ENCODE assay signal across 8 mouse cellular contexts in the genomic region with DNA sequence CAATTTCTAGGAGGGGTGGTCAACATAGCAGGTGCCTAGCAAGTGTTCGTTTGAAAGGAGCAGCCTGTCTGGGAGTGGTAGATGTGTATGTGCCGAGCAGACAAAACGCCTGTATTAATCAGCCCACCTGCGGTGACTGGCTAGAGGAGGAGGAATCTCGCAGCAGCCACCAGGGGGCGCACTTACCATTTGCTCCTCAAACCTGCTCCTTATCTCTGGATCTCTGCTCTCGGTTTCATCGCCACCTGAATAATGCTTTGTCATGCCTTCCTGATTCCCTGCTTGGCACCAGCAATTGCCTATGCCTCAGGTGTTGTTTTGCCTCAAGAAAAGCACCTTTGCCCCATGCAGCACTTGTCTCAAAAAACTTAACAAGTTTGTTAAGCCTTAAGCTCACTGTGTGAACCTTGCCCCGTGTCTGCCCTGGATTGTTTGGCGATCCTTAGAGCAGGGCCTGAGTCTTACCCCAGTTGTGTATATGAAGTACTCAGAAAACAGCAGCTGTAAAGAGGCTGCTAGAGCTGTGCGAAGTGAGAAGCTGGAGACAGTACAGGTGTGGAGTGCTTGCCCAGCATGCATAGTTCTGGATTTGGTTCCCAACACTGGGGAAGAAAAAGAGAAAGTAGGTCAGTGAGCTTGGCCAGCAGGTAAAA. TPM values are rescaled to one million over a fixed set of nuclear protein-coding genes. Genes with fewer than 3 reads are reported as not detected.
A peak's percentile ranks its signal among the peaks of the same experiment; 100 is the strongest.
DNase-seq lines count a peak whose midpoint lies in the region; ATAC-seq lines count a peak whose summit lies in the region.

No protein-coding gene starts in this region.

- ATAC-seq in common myeloid progenitor, adult 5-6 weeks (replicated peaks; ENCODE audit: low read depth, poor library complexity, severe bottlenecking) = peak; percentile 89
- peak; percentile 98 for ATAC-seq in megakaryocyte progenitor cell, adult 5-6 weeks (replicated peaks; ENCODE audit: poor library complexity)

- DNase-seq in adipocyte (ENCODE audit: low spot score) = peak; percentile 91
- peak; percentile 92 for DNase-seq in gastrocnemius, postnatal 10 days
- peak; percentile 68 for DNase-seq in hindlimb bud, embryonic 11.5 days (ENCODE audit: extremely low spot score, low read depth, low spot score)
- DNase-seq in left cerebral cortex, adult 9 months (ENCODE audit: low spot score in 2 of 2) = peak; percentile 42 to 80
- DNase-seq in right cerebral cortex, postnatal 14 days = peak; percentile 86
- DNase-seq in urinary bladder, postnatal 25 days (ENCODE audit: low spot score) = peak; percentile 95

RNA-seq across cellular contexts. Expression of gene Spint1, which starts 13.8 kb away (rescaled TPM):
- total RNA-seq in common myeloid progenitor, adult 5-6 weeks (2017) = 0.18 TPM in 1 of 2 replicates, not detected in the other
- under 1 TPM; 0.18 to 0.49 TPM for total RNA-seq in gastrocnemius, postnatal 10 days (2021)
- total RNA-seq in megakaryocyte progenitor cell, adult 5-6 weeks (2015) = 0.20 and 0.44 TPM in 2 replicates
- total RNA-seq in megakaryocyte progenitor cell, adult 5-6 weeks (2017) = 0.14 TPM in 1 of 2 replicates, not detected in the other

RNA-seq across cellular contexts. Expression of gene Rhov, which starts 20.1 kb away (rescaled TPM):
- total RNA-seq in common myeloid progenitor, adult 5-6 weeks (2017) = 0.05 TPM in 1 of 2 replicates, not detected in the other
- not detected for total RNA-seq in gastrocnemius, postnatal 10 days (2021)
- total RNA-seq in megakaryocyte progenitor cell, adult 5-6 weeks (2015) = not detected in 2 replicates
- not detected in 2 replicates for total RNA-seq in megakaryocyte progenitor cell, adult 5-6 weeks (2017)

RNA-seq across cellular contexts. Expression of gene Ppp1r14d, which starts 21.2 kb away (rescaled TPM):
- total RNA-seq in common myeloid progenitor, adult 5-6 weeks (2017) = not detected in 2 replicates
- not detected for total RNA-seq in gastrocnemius, postnatal 10 days (2021)
- total RNA-seq in megakaryocyte progenitor cell, adult 5-6 weeks (2015) = not detected in 2 replicates
- total RNA-seq in megakaryocyte progenitor cell, adult 5-6 weeks (2017) = not detected in 2 replicates

RNA-seq across cellular contexts. Expression of gene Vps18, which starts 37.6 kb away (rescaled TPM):
- 12.8 and 22.5 TPM in 2 replicates for total RNA-seq in common myeloid progenitor, adult 5-6 weeks (2017)
- total RNA-seq in gastrocnemius, postnatal 10 days (2021) = 1 to 10 TPM; 9.7 to 9.9 TPM
- 7.2 and 7.6 TPM in 2 replicates for total RNA-seq in megakaryocyte progenitor cell, adult 5-6 weeks (2015)
- 18.8 and 20.0 TPM in 2 replicates for total RNA-seq in megakaryocyte progenitor cell, adult 5-6 weeks (2017)

RNA-seq across cellular contexts. Expression of gene Dnajc17, which starts 42.4 kb away (rescaled TPM):
- 41.5 and 46.6 TPM in 2 replicates for total RNA-seq in common myeloid progenitor, adult 5-6 weeks (2017)
- 10 to 100 TPM; 11.8 to 11.9 TPM for total RNA-seq in gastrocnemius, postnatal 10 days (2021)
- 32.6 and 34.6 TPM in 2 replicates for total RNA-seq in megakaryocyte progenitor cell, adult 5-6 weeks (2015)
- total RNA-seq in megakaryocyte progenitor cell, adult 5-6 weeks (2017) = 86.0 and 87.8 TPM in 2 replicates

Comparison
In these comparisons a context has a peak if more than half of its experiments do, and no peak if none do; other contexts are left out.
1. Peak in every context shown above with its lines: DNase-seq and ATAC-seq.